Mouse (Mus musculus) regulatory T cell (primary cell): ENCODE data around the gene Grem1.

Source experiments
- in situ Hi-C: fragments of 300-600 bp; cut with MboI, MseI; formaldehyde crosslinking; loops from one replicate; pipeline ENCODE4 v1.15.1; 2025; ENCODE audit warnings: high pct_unique_total_duplicates

The Grem1 gene

GRCm38 (mm10) chr2:113757525-113758310 lies 728 bp downstream of the Grem1 start:
- in situ Hi-C loops, result no loop called here

- in situ Hi-C loops, result no loop called here
These were observed 1.4 kb downstream of the Grem1 start for GRCm38 (mm10) chr2:113756924-113757524.

- in situ Hi-C loops, result no loop called here
These were observed 8.7 kb downstream of the Grem1 start for GRCm38 (mm10) chr2:113749721-113750120.

GRCm38 (mm10) chr2:113749309-113749708 lies 9.1 kb downstream of the Grem1 start:
- in situ Hi-C loops, result no loop called here

GRCm38 (mm10) chr2:113728581-113728980 lies 29.9 kb downstream of the Grem1 start:
- in situ Hi-C loops, result no loop called here

- in situ Hi-C loops, result no loop called here
These were observed 43.6 kb downstream of the Grem1 start for GRCm38 (mm10) chr2:113714801-113715200.

GRCm38 (mm10) chr2:113713406-113713805 lies 45.0 kb downstream of the Grem1 start:
- in situ Hi-C loops, result no loop called here

GRCm38 (mm10) chr2:113707507-113707906 lies 50.9 kb downstream of the Grem1 start:
- in situ Hi-C loops, result no loop called here

- in situ Hi-C loops, result no loop called here
These were observed 56.9 kb downstream of the Grem1 start for GRCm38 (mm10) chr2:113701507-113701906.

- in situ Hi-C loops, result loop anchor here (10.0 kb wide), 1 partner anchor 1972 kb away; no protein-coding TSS in a partner anchor
These were observed 61.8 kb downstream of the Grem1 start for GRCm38 (mm10) chr2:113696647-113697046.

- in situ Hi-C loops, result loop anchor here (10.0 kb wide), 1 partner anchor 1971 kb away; no protein-coding TSS in a partner anchor
These were observed 62.2 kb downstream of the Grem1 start for GRCm38 (mm10) chr2:113696222-113696621.
